Mouse (Mus musculus) thymus, adult 2 months (tissue): ENCODE measurements around the gene Mtmr11.

Experiments
- CTCF ChIP-seq: fragments of 200-500 bp; IDR thresholded peaks from 2 replicates; pipeline ENCODE4 v1.5.1; 2012; ENCODE audit warnings: mild to moderate bottlenecking, control low read depth, low read length, moderate library complexity, borderline replicate concordance; ENCODE audit not compliant: control insufficient read depth, poor library complexity, insufficient read depth; ENCODE audit errors: extremely low read depth
- POLR2A ChIP-seq: fragments of 200-500 bp; IDR thresholded peaks from 2 replicates; pipeline ENCODE4 v1.6.1; 2012; ENCODE audit warnings: mild to moderate bottlenecking, low read length, control low read depth, moderate library complexity; ENCODE audit not compliant: control insufficient read depth, poor library complexity, insufficient read depth; ENCODE audit errors: extremely low read depth

DNA sequence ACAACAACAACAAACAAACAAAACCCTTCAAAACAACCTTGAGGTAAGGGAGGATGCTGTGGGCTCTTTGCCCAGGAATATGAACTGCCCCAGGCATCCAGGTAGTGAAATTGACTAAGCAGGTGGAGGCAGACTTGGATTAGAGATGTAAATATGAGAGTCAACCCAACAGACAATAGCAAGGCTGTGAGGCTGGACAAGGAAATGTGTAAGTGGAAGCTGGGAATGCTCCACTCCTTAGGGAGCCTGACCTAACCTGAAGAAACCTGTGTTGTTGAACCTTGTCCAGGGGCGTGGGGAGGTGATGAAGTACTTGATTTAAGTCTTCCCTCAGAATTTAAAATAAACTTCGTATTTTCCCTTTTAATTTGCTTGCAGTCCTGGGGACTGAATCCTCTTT lies 17.1 kb downstream of the Mtmr11 start:
- TF ChIP-seq CTCF, result no peak
- TF ChIP-seq POLR2A, result no peak
